Mouse (Mus musculus): ENCODE data around the gene Hspb1. TPM values are rescaled to one million over a fixed set of nuclear protein-coding genes. Genes with fewer than 3 reads are reported as not detected.

The Hspb1 gene
- polyA plus RNA-seq, 1 experiment from 2014 or later: 221 TPM

GRCm38 (mm10) chr5:135933900-135934441, 46.3 kb downstream of the Hspb1 start:
- ATAC-seq (ENCODE audit: insufficient number of reproducible peaks, insufficient read depth, low FRiP score, low read depth): peak; percentile 66; the same call in 1 of the 2 replicates
- under 1% methylated on average over 35 of the region's 35 CpGs for whole genome bisulfite sequencing
- H3K4me1 ChIP-seq (ENCODE audit: control insufficient read depth, insufficient read depth, low read length): 0 out of 2 replicates have a peak, but pooled peaks cover 3% of the 10 kb centered on the region
- H3K9ac ChIP-seq (replicated peaks; ENCODE audit: low read depth, low read length): peak overlapping the region; percentile 50
- no peaks in the 10 kb centered on the region for H3K27me3 ChIP-seq (ENCODE audit: control insufficient read depth, insufficient read depth, low read length)
- H3K4me2 ChIP-seq (replicated peaks; ENCODE audit: low read depth, low read length): peak overlapping the region; percentile 67
- H3K36me3 ChIP-seq (ENCODE audit: control insufficient read depth, insufficient read depth, low read length): peaks cover 33% of the 10 kb centered on the region
- H3K9me3 ChIP-seq (ENCODE audit: control insufficient read depth, low read depth, low read length): no peaks in the 10 kb centered on the region
- peak overlapping the region; percentile 57 for H3K4me3 ChIP-seq (ENCODE audit: low read depth, low read length)
- peak overlapping the region; percentile 97 for H3K27ac ChIP-seq (ENCODE audit: low read length)

GRCm38 (mm10) chr5:135934481-135935175, 46.9 kb downstream of the Hspb1 start, which contains the start of gene Ywhag:
Gene Ywhag (minus strand): TSS chr5:135934616.
- WGBS: under 1% methylated on average over 45 of the region's 48 CpGs
- Histone ChIP-seq H3K9me3 (ENCODE audit: control insufficient read depth, low read depth, low read length) (no peaks in the 10 kb centered on the region), H3K27ac (ENCODE audit: low read length) (peak within 1 kb of the TSS; percentile 97), H3K4me2 (replicated peaks; ENCODE audit: low read depth, low read length) (peak within 1 kb of the TSS; percentile 67), H3K4me3 (ENCODE audit: low read depth, low read length) (peak within 1 kb of the TSS; percentile 57), H3K36me3 (ENCODE audit: control insufficient read depth, insufficient read depth, low read length) (peaks cover 29% of the 10 kb centered on the region), H3K9ac (replicated peaks; ENCODE audit: low read depth, low read length) (peak within 1 kb of the TSS; percentile 50), H3K4me1 (ENCODE audit: control insufficient read depth, insufficient read depth, low read length) (0 out of 2 replicates have a peak, but pooled peaks cover 3% of the 10 kb centered on the region), H3K27me3 (ENCODE audit: control insufficient read depth, insufficient read depth, low read length) (no peaks in the 10 kb centered on the region)
- peak; percentile 96 for ATAC-seq (ENCODE audit: insufficient number of reproducible peaks, insufficient read depth, low FRiP score, low read depth)

- peak overlapping the region; percentile 26 for H3K4me2 ChIP-seq (replicated peaks; ENCODE audit: low read depth, low read length)
- H3K36me3 ChIP-seq (ENCODE audit: control insufficient read depth, insufficient read depth, low read length): peaks cover 23% of the 10 kb centered on the region
- no peaks in the 10 kb centered on the region for H3K9me3 ChIP-seq (ENCODE audit: control insufficient read depth, low read depth, low read length)
- H3K27me3 ChIP-seq (ENCODE audit: control insufficient read depth, insufficient read depth, low read length): no peaks in the 10 kb centered on the region
- H3K4me3 ChIP-seq (ENCODE audit: low read depth, low read length): 0 out of 2 replicates have a peak overlapping the region, but pooled peaks have one; percentile 57
- H3K4me1 ChIP-seq (ENCODE audit: control insufficient read depth, insufficient read depth, low read length): 0 out of 2 replicates have a peak, but pooled peaks cover 3% of the 10 kb centered on the region
- WGBS: 54% methylated on average over 7 of the region's 7 CpGs
- ATAC-seq (ENCODE audit: insufficient number of reproducible peaks, insufficient read depth, low FRiP score, low read depth): peak; percentile 23
- peak overlapping the region; percentile 74; the same call in 1 of the 2 replicates for H3K27ac ChIP-seq (ENCODE audit: low read length)
- no peak overlapping the region for H3K9ac ChIP-seq (replicated peaks; ENCODE audit: low read depth, low read length)
Observed at GRCm38 (mm10) chr5:135935176-135935523, 47.4 kb downstream of the Hspb1 start.

- H3K9me3 ChIP-seq (ENCODE audit: control insufficient read depth, low read depth, low read length): no peaks in the 10 kb centered on the region
- H3K4me2 ChIP-seq (replicated peaks; ENCODE audit: low read depth, low read length): no peak overlapping the region
- H3K27me3 ChIP-seq (ENCODE audit: control insufficient read depth, insufficient read depth, low read length): no peaks in the 10 kb centered on the region
- H3K36me3 ChIP-seq (ENCODE audit: control insufficient read depth, insufficient read depth, low read length): peaks cover 18% of the 10 kb centered on the region
- 0 out of 2 replicates have a peak, but pooled peaks cover 3% of the 10 kb centered on the region for H3K4me1 ChIP-seq (ENCODE audit: control insufficient read depth, insufficient read depth, low read length)
- ATAC-seq (ENCODE audit: insufficient number of reproducible peaks, insufficient read depth, low FRiP score, low read depth): no peak
- no peak overlapping the region for H3K9ac ChIP-seq (replicated peaks; ENCODE audit: low read depth, low read length)
- H3K27ac ChIP-seq (ENCODE audit: low read length): no peak overlapping the region
- H3K4me3 ChIP-seq (ENCODE audit: low read depth, low read length): no peak overlapping the region
- 82% methylated on average over 6 of the region's 6 CpGs for WGBS
Observed at GRCm38 (mm10) chr5:135935641-135936190, 48.0 kb downstream of the Hspb1 start.

Other genes starting within 250 kb of the Hspb1 start
- 70.5 and 79.7 TPM in 2 replicates for gene Por, start 217.9 kb upstream of the Hspb1 start, polyA plus RNA-seq (2014; fragmentation: Nextera tagmentation; extraction: Ambion mirVana)
- gene Tmem120a, start 143.5 kb upstream of the Hspb1 start, polyA plus RNA-seq (2014; fragmentation: Nextera tagmentation; extraction: Ambion mirVana): 45.3 and 48.2 TPM in 2 replicates
- 0.25 and 0.35 TPM in 2 replicates for gene Styxl1, start 109.5 kb upstream of the Hspb1 start, polyA plus RNA-seq (2014; fragmentation: Nextera tagmentation; extraction: Ambion mirVana)
- 494 and 496 TPM in 2 replicates for gene Mdh2, start 109.4 kb upstream of the Hspb1 start, polyA plus RNA-seq (2014; fragmentation: Nextera tagmentation; extraction: Ambion mirVana)
- 2.8 and 4.8 TPM in 2 replicates for gene Srrm3, start 81.0 kb upstream of the Hspb1 start, polyA plus RNA-seq (2014; fragmentation: Nextera tagmentation; extraction: Ambion mirVana)
- 99.4 and 101 TPM in 2 replicates for gene Ywhag, start 46.7 kb downstream of the Hspb1 start, polyA plus RNA-seq (2014; fragmentation: Nextera tagmentation; extraction: Ambion mirVana)
- gene Ssc4d, start 86.6 kb downstream of the Hspb1 start, polyA plus RNA-seq (2014; fragmentation: Nextera tagmentation; extraction: Ambion mirVana): 1.9 and 2.2 TPM in 2 replicates
- gene Zp3, start 92.2 kb downstream of the Hspb1 start, polyA plus RNA-seq (2014; fragmentation: Nextera tagmentation; extraction: Ambion mirVana): not detected in 2 replicates
- gene Dtx2, start 106.9 kb downstream of the Hspb1 start, polyA plus RNA-seq (2014; fragmentation: Nextera tagmentation; extraction: Ambion mirVana): 20.7 and 24.4 TPM in 2 replicates
- 23.7 and 27.1 TPM in 2 replicates for gene Upk3b, start 150.6 kb downstream of the Hspb1 start, polyA plus RNA-seq (2014; fragmentation: Nextera tagmentation; extraction: Ambion mirVana)
- gene Upk3bl, start 166.6 kb downstream of the Hspb1 start, polyA plus RNA-seq (2014; fragmentation: Nextera tagmentation; extraction: Ambion mirVana): 62.4 and 63.0 TPM in 2 replicates
- 10.2 and 11.0 TPM in 2 replicates for gene Rasa4, start 196.0 kb downstream of the Hspb1 start, polyA plus RNA-seq (2014; fragmentation: Nextera tagmentation; extraction: Ambion mirVana)
- 239 and 243 TPM in 2 replicates for gene Polr2j, start 228.7 kb downstream of the Hspb1 start, polyA plus RNA-seq (2014; fragmentation: Nextera tagmentation; extraction: Ambion mirVana)
- 28.7 and 28.8 TPM in 2 replicates for gene Lrwd1, start 248.2 kb downstream of the Hspb1 start, polyA plus RNA-seq (2014; fragmentation: Nextera tagmentation; extraction: Ambion mirVana)
- gene Alkbh4, start 248.2 kb downstream of the Hspb1 start, polyA plus RNA-seq (2014; fragmentation: Nextera tagmentation; extraction: Ambion mirVana): 16.2 and 18.1 TPM in 2 replicates